Mouse (Mus musculus) heart, adult 10 weeks (tissue): ENCODE measurements around the gene Olfr544. TPM values are rescaled to one million over a fixed set of nuclear protein-coding genes. Genes with fewer than 3 reads are reported as not detected.

ENCODE experiments used
- polyA plus RNA-seq: library from polyadenylated mRNA; stranded (reverse); fragments of 350-450 nt; fragmentation: Illumina TruSeq; extraction: RNeasy Lipid Tissue Mini Kit (QIAGEN cat#74804); gene quantifications from one replicate; pipeline ENCODE4 v1.2.3, GENCODE M21; 2014; ENCODE audit warnings: low read depth, low replicate concordance

Gene Olfr544
- not detected for polyA plus RNA-seq

DNA sequence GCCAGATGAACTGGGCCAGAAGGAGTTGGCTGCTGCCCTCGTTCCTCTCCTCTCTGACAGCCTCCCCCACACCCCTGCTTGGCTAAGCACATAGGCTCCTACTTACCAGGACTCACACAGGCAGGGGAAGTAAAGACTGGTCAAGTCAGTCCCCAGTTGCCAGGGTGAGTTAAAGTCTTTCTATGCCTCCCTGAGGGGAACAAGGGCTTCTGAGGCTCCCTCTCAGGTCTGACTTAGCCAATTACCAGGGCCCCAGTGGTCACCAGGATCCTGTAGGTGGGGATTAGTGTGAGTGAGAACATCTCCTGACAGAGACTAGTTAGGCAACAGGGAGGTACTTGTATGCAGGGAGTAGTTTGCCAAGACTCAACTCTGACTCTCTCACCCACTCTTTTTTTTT lies at the start of gene Olfr544:
Gene Olfr544 (minus strand): TSS at position 153 of the 400 bp plus-strand sequence.

DNA sequence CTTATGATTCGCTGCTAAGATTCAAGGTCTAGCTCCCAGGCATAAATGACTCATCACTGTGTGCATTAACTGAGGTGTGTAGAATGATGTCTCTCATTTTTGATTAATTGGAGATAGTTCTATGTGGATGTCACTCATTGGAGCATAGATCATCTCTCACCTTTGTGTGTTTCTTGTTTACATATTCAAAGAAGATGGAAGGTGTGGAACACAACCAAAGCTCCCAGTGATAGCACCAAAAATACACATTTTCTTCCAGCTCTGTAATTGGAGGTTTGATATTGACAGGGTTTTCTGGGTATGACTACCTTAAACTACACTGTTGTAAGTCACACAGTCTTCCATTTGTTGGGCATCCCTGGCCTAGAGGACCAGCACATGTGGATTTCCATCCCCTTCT lies 46.3 kb upstream of the Olfr544 start, which contains the start of gene Olfr547:
Gene Olfr547 (plus strand): TSS at position 301 of the 400 bp plus-strand sequence.

GRCm38 (mm10) chr7:102499473-102499872 lies 11.4 kb upstream of the Olfr544 start, which contains the start of gene Olfr545:
Gene Olfr545 (minus strand): TSS chr7:102499573.

GRCm38 (mm10) chr7:102481579-102481978 lies 6.5 kb downstream of the Olfr544 start, which contains the start of gene Olfr543:
Gene Olfr543 (minus strand): TSS chr7:102481679.

GRCm38 (mm10) chr7:102441657-102442391 lies 46.3 kb downstream of the Olfr544 start, which contains the start of gene Rrm1:
Gene Rrm1 (plus strand): TSS chr7:102441695.

Other genes with a start within 250 kb of the Olfr544 start
- 22.6 TPM for gene Rhog, start 232.3 kb downstream of the Olfr544 start, polyA plus RNA-seq
- 14.8 TPM for gene Stim1, start 220.5 kb downstream of the Olfr544 start, polyA plus RNA-seq
- 12.9 TPM for gene Rrm1, start 46.6 kb downstream of the Olfr544 start, polyA plus RNA-seq
- not detected for gene Olfr543, start 6.6 kb downstream of the Olfr544 start, polyA plus RNA-seq
- not detected for gene Olfr545, start 11.3 kb upstream of the Olfr544 start, polyA plus RNA-seq
- gene Olfr547, start 46.4 kb upstream of the Olfr544 start, polyA plus RNA-seq: not detected
- not detected for gene Olfr548-ps1, start 52.6 kb upstream of the Olfr544 start, polyA plus RNA-seq
- gene Olfr549, start 61.6 kb upstream of the Olfr544 start, polyA plus RNA-seq: not detected
- 6.7 TPM for gene Trim21, start 77.2 kb upstream of the Olfr544 start, polyA plus RNA-seq
- gene Olfr550, start 83.1 kb upstream of the Olfr544 start, polyA plus RNA-seq: not detected
- not detected for gene Olfr551, start 103.6 kb upstream of the Olfr544 start, polyA plus RNA-seq
- gene Olfr552, start 109.5 kb upstream of the Olfr544 start, polyA plus RNA-seq: not detected
- gene Olfr553, start 129.9 kb upstream of the Olfr544 start, polyA plus RNA-seq: not detected
- gene Olfr554, start 150.1 kb upstream of the Olfr544 start, polyA plus RNA-seq: not detected
- gene Olfr555, start 170.5 kb upstream of the Olfr544 start, polyA plus RNA-seq: not detected
- not detected for gene Olfr556, start 176.6 kb upstream of the Olfr544 start, polyA plus RNA-seq
- gene Trim68, start 199.0 kb upstream of the Olfr544 start, polyA plus RNA-seq: 23.3 TPM
- not detected for gene Olfr557, start 207.6 kb upstream of the Olfr544 start, polyA plus RNA-seq
- 6.0 TPM for gene Olfr558, start 213.9 kb upstream of the Olfr544 start, polyA plus RNA-seq
- gene Olfr33, start 230.8 kb upstream of the Olfr544 start, polyA plus RNA-seq: not detected
- not detected for gene Olfr559, start 239.2 kb upstream of the Olfr544 start, polyA plus RNA-seq